Mouse (Mus musculus): ENCODE measurements around the gene Slc35f2.

Slc35f2 gene

DNA sequence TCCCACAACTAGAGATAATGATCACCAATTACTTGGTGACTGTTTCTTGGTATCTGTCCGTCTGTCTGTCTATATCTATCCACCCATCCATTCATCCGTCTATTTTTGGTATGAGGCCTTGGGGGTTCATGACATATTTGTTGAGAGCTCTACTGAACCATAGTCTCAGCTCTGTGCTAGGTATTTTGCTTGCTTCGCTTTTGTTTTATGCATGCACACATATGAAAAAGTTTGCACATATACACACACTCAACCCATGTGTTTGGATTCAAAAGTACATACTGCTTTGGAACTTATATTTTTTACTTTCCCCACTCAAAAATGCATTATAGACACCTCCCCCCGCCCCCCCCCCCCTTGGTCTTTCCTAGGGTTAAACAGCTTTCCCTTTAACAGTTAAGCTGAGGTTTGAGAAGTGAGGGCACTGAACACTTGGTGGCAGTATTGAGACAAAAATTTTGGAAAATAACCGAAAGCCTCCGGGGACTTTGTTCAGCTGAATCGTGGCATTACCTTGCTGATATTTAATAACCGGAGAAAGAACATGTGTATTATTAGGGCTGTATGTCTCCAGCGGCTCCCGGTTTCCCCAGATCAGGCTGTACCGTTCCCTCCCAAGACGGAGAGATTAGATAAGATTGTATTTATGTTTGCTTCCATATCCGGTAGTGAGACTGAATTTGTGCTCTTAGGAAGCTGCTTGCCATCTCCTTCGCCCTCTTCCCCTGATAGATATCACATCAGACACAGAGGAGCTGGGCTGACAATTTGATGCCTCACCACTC is 57.9 kb downstream of the Slc35f2 start:
- peak; percentile 40 for DNase-seq (ENCODE audit: low spot score)

DNA sequence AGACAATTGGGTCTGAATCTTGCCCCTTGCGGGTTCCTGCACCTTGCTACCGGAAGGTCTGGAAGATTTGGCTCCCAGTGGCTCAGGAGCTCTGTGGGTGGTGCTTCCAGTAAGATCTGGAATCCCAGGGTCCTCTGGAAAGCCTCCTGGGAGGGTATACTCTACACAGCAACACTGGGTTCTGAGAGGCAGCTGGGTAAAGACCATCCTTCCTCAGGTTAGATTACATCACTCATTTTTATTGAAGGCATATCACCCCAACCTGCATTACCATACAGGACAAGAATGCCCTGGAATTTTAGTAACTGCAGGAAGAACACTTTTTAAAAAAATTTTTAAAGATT is 58.5 kb downstream of the Slc35f2 start:
- no peak for DNase-seq (ENCODE audit: low spot score)

DNA sequence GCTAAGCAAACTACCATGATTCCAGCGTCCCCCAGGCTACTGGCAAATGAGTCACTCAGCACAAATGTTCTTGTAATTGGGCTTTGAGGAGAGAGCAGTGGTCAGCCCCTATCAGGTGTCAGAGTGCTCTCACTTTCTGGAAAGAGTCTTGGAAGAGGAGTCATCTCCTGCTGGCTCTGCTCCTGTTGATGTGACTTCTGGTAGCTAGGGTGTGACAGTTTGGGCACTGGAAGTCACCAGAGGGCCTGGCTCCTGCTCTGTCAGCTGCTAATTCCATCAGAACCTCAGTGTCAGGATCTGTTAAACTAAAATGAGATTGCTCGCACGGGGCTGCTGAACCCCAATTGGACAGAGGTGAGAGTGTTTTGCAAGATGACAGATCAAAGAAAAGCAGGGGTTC is 63.7 kb downstream of the Slc35f2 start:
- DNase-seq (ENCODE audit: low spot score), result no peak

DNA sequence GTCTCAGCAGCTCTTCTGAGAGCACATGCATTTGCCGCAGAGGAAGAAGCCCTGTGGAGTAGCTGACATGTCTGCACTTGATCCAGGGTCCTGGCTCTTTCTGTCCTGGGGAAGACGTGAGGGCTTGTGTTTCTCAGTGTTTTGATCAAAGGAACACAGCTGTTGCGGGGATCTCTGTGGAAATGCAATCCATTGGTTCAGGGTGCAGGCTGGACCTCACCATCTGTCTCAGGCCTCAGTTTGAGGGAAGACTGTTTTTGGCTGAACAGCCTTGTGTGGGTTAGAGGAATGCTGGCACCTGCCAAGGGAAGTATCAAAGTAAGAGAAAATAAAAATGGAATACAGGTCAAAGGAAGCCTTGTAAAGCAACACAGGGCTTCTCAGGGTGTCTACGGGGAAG is 64.6 kb downstream of the Slc35f2 start:
- DNase-seq (ENCODE audit: low spot score), result no peak

DNA sequence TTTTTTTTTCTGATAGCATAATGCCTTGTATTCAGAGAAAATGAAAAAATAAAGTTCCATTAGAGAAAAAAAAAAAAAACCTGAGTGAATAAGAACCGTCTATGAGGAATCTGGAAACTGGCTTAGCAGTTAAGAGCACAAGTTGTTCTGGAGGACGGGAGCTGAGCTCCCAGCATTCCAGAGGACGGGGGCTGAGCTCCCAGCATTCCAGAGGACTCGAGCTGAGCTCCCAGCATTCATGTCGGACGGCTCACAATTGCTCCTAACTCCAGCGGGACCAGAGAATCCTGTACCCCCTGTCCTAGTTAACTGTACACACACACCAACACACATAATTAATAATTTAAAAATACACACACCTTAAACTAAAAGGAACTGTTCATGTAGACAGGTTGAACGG is 67.5 kb downstream of the Slc35f2 start:
- no peak for DNase-seq (ENCODE audit: low spot score)

DNA sequence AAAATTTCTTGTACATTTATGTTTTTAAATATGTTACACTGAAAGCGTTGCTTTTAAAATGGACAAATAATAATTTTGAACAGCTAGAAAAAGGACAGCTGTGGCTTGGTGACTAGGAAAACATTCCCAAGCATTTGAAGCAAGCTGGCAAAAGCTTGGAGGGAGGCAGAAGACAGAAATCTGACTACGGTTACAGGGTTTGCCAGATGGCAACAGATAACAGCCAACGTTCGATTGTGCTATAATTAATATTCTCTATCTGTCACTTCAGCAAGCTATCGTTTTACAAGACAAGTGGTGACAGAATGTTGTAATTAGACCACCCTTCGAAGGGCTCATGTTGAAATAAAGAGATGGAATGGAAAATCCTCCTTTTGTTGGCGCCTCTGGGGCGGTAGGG is 77.2 kb downstream of the Slc35f2 start:
- no peak for DNase-seq (ENCODE audit: low spot score)

DNA sequence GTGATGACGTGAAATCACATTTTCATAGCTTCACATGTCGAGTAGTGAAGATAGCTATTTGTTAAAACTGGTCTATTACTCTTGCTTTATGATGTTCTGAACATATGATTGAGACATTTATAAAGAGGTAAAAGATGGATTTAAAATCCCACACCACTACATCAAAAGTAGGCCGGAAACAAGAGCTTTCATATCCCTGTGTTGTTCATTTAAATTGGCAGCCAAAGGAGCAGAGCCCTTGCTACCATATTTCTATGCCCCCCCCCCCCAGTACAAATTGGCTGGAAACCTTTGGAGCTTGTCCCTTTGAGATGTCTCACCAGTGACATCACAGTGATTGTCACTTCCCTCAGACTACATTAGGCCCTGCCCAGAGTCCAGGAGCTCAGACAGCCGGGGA is 78.5 kb downstream of the Slc35f2 start, which contains the start of gene Sln:
TSS of gene Sln (plus strand) at position 301 of the 400 bp plus-strand sequence.
- no peak for DNase-seq (ENCODE audit: low spot score)

DNA sequence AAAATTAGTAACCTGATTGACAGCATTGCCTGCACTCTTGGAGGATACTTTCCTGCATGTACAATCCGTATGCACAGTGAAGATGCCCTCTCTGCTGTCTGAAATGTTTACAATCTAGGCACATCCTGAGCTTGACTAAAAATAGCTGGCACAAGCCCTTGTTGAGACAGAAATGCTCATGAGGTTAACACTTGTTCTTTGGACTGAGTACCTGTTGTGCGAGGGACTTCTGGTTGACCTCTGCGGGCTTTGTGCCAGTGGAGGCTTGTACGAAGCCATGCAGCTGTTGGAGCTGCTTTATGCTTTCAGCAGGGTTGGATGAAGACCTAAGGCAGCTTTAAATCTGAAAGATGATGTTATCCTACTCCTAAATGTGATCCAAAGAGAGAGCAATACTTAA is 80.8 kb downstream of the Slc35f2 start:
- DNase-seq (ENCODE audit: low spot score), result no peak

DNA sequence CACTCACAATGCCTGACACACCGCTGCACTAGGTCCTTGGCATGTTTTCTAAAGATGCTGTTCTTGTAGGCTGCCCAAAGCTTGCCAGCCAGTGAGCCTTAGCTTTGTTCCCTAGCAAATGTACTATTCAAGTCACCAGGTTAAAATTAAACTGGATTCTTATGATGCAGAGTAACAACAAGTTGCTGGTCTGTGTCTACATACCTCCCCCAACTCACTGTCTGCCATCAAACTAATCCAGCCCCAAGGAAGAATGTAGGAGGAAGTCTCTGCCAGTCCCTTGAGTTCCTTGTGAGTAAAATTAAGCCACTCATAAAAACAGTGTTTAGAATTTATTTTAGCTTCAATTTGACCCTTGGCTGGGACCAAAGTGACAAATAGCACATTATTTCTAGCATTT is 82.3 kb downstream of the Slc35f2 start:
- DNase-seq (ENCODE audit: low spot score), result no peak

DNA sequence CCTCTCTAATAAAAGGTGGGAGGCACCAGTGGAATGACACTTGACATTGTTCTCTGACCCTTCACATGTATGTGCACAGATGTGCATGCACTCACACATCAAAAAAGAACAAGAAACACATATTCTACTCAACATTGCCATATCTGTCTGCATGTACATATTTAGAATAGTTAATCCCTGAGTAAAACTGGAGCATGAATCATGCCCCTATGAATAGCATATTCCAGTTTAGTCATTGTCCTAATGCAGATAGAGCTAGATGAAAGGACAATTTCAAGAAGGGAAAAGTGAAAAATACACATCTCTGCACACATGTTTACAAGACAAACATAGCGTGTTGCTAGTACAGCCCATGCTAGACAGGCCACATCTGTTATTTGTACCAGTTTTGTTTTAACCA is 83.2 kb downstream of the Slc35f2 start:
- no peak for DNase-seq (ENCODE audit: low spot score)

DNA sequence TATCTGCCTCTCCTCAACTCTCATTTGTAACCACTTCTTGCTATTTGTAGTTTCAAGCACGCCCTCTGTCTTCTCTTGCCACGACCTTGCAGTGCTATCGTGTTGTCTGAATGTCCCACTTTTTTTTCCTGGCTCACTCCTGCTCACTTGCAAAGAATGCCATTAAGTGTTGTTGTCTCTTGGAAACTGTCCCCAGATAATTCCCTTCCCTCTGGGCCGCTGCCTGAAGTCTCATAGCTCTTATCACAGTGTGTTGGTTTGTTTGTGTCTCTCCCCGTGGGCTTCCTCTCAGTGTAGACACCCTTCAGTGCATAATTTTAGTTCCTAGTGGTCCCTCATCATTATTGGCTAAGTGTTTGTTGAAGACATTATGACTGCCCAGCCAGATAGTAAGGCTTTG is 86.5 kb downstream of the Slc35f2 start:
- no peak for DNase-seq (ENCODE audit: low spot score)
